Mouse (Mus musculus): ENCODE data around the gene H2-M2. TPM values are rescaled to one million over a fixed set of nuclear protein-coding genes. Genes with fewer than 3 reads are reported as not detected.
"Not testable (repeated sequence)": the region's sequence is repeated elsewhere in the genome, so short reads cannot be mapped to it uniquely, and the experiment has no call there.

H2-M2 gene
- polyA plus RNA-seq (2015; fragmentation: Nextera tagmentation; extraction: Ambion mirVana) = not detected in 2 replicates

GRCm38 (mm10) chr17:37483452-37483851 lies at the start of gene H2-M2:
Gene H2-M2 (minus strand): TSS chr17:37483552.
- no peak within 1 kb of the TSS for H3K9ac ChIP-seq
- H3K4me3 ChIP-seq = no peak within 1 kb of the TSS
- no peaks in the 10 kb centered on the region for H3K9me3 ChIP-seq
- no peaks in the 10 kb centered on the region for H3K36me3 ChIP-seq
- H3K27me3 ChIP-seq (replicated peaks) = no peaks in the 10 kb centered on the region
- H3K4me1 ChIP-seq = no peaks in the 10 kb centered on the region
- 64% methylated on average over 2 of the region's 2 CpGs for WGBS
- no peak within 1 kb of the TSS for H3K4me2 ChIP-seq
- no peak within 1 kb of the TSS for H3K27ac ChIP-seq (replicated peaks)
- ATAC-seq (ENCODE audit: extremely low read depth, insufficient number of reproducible peaks, low FRiP score, low TSS enrichment) = no peak

DNA sequence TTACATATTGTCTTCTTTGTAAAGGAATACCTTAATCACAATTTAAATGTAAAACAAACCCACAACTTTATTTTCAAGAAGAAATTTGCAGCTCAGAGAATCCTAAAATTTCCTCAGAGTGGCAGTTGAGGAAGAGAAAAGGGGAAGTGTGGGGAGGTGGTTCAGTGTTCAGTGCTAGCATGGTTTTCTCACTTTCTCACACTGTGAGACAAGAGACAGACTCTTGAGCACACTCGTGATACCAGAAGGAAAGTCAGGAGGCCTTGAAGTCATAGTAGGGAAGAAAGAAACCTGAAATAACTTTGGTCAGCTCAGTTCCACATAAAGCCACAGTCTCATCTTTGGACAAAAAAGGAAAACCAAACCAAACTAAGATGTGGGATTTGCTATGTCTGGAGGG lies 42.1 kb upstream of the H2-M2 start:
- H3K27ac ChIP-seq (replicated peaks); H3K27me3 ChIP-seq (replicated peaks); ATAC-seq (ENCODE audit: extremely low read depth, insufficient number of reproducible peaks, low FRiP score, low TSS enrichment); H3K9ac ChIP-seq; H3K4me2 ChIP-seq; H3K4me1 ChIP-seq; H3K36me3 ChIP-seq; H3K9me3 ChIP-seq; H3K4me3 ChIP-seq: not testable (repeated sequence)
- WGBS = 63% methylated on average over 1 of the region's 1 CpGs

DNA sequence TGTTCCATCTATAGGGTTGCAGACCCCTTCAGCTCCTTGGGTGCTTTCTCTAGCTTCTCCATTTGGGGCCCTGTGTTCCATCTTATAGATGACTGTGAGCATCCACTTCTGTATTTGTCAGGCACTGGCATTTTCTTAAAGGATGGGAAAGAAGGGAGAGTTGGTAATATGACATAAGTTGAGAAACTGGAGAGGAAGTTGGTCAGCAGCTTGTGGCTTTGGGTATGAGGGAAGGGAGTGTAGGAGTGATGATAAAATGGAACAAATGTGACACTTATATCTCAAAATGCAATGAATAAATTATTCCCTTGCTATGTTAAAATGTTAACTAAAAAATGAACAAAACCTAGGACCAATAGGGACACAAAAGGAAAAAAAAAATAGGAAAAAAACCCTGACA lies 41.3 kb upstream of the H2-M2 start:
- H3K4me2 ChIP-seq; H3K27me3 ChIP-seq (replicated peaks); H3K9ac ChIP-seq; ATAC-seq (ENCODE audit: extremely low read depth, insufficient number of reproducible peaks, low FRiP score, low TSS enrichment); H3K9me3 ChIP-seq; H3K36me3 ChIP-seq; H3K4me1 ChIP-seq; H3K4me3 ChIP-seq; H3K27ac ChIP-seq (replicated peaks): not testable (repeated sequence)

DNA sequence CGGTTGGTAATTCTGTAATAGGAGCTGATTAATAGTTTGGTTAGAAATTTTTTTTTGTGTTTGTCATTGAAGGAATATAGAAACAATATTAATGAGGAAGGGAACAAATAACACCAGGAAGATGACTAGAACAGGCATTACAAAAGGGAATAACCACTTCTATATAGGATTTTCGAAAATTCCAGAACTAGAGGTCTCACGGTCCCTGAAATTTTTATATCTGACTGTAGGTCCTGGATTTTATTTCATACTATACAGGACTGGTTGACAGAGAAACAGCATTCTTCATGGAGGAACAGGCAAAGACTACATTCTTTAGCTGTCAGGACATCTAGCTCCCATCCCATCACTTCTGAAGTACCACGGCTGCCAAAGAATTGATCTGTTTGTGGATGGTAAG lies 24.4 kb upstream of the H2-M2 start, which contains the start of gene Olfr111:
Gene Olfr111, plus strand, starts transcription at position 301 of the 400 bp plus-strand sequence.
- H3K4me2 ChIP-seq = no peak within 1 kb of the TSS
- H3K9ac ChIP-seq = no peak within 1 kb of the TSS
- no peaks in the 10 kb centered on the region; the same call in 1 of the 2 replicates for H3K9me3 ChIP-seq
- no peak within 1 kb of the TSS for H3K27ac ChIP-seq (replicated peaks)
- ATAC-seq (ENCODE audit: extremely low read depth, insufficient number of reproducible peaks, low FRiP score, low TSS enrichment) = no peak
- 82% methylated on average over 4 of the region's 4 CpGs for WGBS
- no peaks in the 10 kb centered on the region for H3K4me1 ChIP-seq
- H3K4me3 ChIP-seq = no peak within 1 kb of the TSS
- no peaks in the 10 kb centered on the region for H3K27me3 ChIP-seq (replicated peaks)
- no peaks in the 10 kb centered on the region for H3K36me3 ChIP-seq

DNA sequence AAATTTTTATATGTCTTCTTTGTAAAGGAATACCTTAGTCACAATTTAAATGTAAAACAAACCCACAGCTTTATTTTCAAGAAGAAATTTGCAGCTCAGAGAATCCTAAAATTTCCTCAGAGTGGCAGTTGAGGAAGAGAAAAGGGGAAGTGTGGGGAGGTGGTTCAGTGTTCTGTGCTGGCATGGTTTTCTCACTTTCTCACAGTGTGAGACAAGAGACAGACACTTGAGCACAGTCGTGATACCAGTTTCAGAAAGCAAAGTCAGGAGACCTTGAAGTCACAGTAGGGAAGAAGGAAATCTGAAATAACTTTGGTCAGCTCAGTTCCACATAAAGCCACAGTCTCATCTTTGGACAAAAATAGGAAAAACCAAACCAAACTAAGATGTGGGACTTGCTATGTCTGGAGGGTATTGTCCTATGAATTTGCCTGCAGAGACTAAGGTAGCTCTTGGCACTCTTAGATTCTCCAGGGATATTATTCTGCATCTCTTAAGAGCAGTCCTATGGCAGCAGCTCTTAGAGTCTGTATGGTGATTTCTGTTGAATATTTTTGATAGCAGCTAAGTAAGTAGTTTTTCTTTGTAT lies 8.7 kb upstream of the H2-M2 start, which contains the start of gene Olfr110:
Gene Olfr110, plus strand, starts transcription at position 539 of the 589 bp plus-strand sequence.
- no peak for ATAC-seq (ENCODE audit: extremely low read depth, insufficient number of reproducible peaks, low FRiP score, low TSS enrichment)
- Histone ChIP-seq H3K4me1 (no peaks in the 10 kb centered on the region), H3K4me3 (no peak within 1 kb of the TSS), H3K9ac (no peak within 1 kb of the TSS), H3K36me3 (no peaks in the 10 kb centered on the region), H3K27ac (replicated peaks) (no peak within 1 kb of the TSS), H3K4me2 (no peak within 1 kb of the TSS), H3K27me3 (replicated peaks) (no peaks in the 10 kb centered on the region), H3K9me3 (peaks cover 5% of the 10 kb centered on the region)
- WGBS = 28% methylated on average over 1 of the region's 1 CpGs

DNA sequence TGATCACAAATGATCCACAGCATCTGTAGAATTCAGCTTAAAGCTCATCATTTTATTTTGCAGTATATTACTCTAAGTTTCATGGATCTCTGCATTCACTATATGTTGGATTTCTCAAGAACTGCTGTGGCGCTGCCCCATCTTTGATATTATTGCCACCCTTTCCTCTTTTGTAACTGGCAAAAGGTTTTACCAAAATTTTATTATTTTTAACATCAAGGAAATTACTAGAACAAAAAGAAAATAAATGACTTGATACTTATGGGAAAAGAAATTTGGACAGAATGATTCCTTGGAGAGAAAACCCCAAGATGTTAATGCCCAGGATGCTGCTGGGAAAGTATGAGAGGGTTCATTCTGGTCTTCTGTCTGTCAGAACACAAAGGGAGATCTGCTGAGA lies 24.7 kb downstream of the H2-M2 start, which contains the start of gene Olfr109:
Gene Olfr109, plus strand, starts transcription at position 301 of the 400 bp plus-strand sequence.
- no peak for ATAC-seq (ENCODE audit: extremely low read depth, insufficient number of reproducible peaks, low FRiP score, low TSS enrichment)
- no peaks in the 10 kb centered on the region for H3K4me1 ChIP-seq
- 60% methylated on average over 1 of the region's 1 CpGs for WGBS
- no peaks in the 10 kb centered on the region for H3K27me3 ChIP-seq (replicated peaks)
- no peak within 1 kb of the TSS for H3K4me3 ChIP-seq
- no peak within 1 kb of the TSS for H3K4me2 ChIP-seq
- no peaks in the 10 kb centered on the region for H3K36me3 ChIP-seq
- H3K27ac ChIP-seq (replicated peaks) = no peak within 1 kb of the TSS
- no peaks in the 10 kb centered on the region for H3K9me3 ChIP-seq
- no peak within 1 kb of the TSS for H3K9ac ChIP-seq

DNA sequence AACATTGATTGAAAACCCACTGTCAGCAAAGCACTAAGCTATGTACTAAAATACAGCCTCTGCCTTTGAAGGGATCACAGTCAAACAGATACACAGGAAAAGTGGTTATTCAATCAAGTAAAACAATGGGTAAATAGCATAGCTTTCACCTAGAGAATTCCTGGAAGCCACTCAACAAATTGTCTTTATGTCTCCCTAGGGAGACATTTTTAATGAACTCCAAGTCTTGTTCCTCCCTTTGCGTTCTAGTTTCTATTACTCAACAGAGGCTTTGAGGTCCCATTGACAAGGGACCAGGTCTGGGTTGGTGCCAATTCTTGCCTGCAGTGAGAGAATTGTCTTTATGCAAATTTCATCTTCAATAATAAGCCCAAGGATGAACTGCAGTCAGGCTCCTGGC lies 38.2 kb downstream of the H2-M2 start, which contains the start of gene Olfr108:
Gene Olfr108, plus strand, starts transcription at position 301 of the 400 bp plus-strand sequence.
- WGBS = 72% methylated on average over 1 of the region's 1 CpGs
- Histone ChIP-seq H3K9ac (no peak within 1 kb of the TSS), H3K4me1 (no peaks in the 10 kb centered on the region), H3K4me2 (no peak within 1 kb of the TSS), H3K27me3 (replicated peaks) (no peaks in the 10 kb centered on the region), H3K36me3 (no peaks in the 10 kb centered on the region), H3K9me3 (peaks cover 6% of the 10 kb centered on the region; the same call in 1 of the 2 replicates), H3K4me3 (no peak within 1 kb of the TSS), H3K27ac (replicated peaks) (no peak within 1 kb of the TSS)
- ATAC-seq (ENCODE audit: extremely low read depth, insufficient number of reproducible peaks, low FRiP score, low TSS enrichment) = no peak

Other genes starting within 250 kb of the H2-M2 start
- not detected in 2 replicates for gene Olfr97, start 246.2 kb downstream of the H2-M2 start, polyA plus RNA-seq (2015; fragmentation: Nextera tagmentation; extraction: Ambion mirVana)
- gene Olfr98, start 219.8 kb downstream of the H2-M2 start, polyA plus RNA-seq (2015; fragmentation: Nextera tagmentation; extraction: Ambion mirVana) = not detected in 2 replicates
- gene H2-M3, start 213.3 kb downstream of the H2-M2 start, polyA plus RNA-seq (2015; fragmentation: Nextera tagmentation; extraction: Ambion mirVana) = 0.80 and 1.0 TPM in 2 replicates
- gene Olfr99, start 200.1 kb downstream of the H2-M2 start, polyA plus RNA-seq (2015; fragmentation: Nextera tagmentation; extraction: Ambion mirVana) = not detected in 2 replicates
- not detected in 2 replicates for gene Olfr101, start 179.2 kb downstream of the H2-M2 start, polyA plus RNA-seq (2015; fragmentation: Nextera tagmentation; extraction: Ambion mirVana)
- gene Olfr102, start 166.5 kb downstream of the H2-M2 start, polyA plus RNA-seq (2015; fragmentation: Nextera tagmentation; extraction: Ambion mirVana) = not detected in 2 replicates
- gene Olfr103, start 143.9 kb downstream of the H2-M2 start, polyA plus RNA-seq (2015; fragmentation: Nextera tagmentation; extraction: Ambion mirVana) = not detected in 2 replicates
- gene Olfr104-ps, start 124.0 kb downstream of the H2-M2 start, polyA plus RNA-seq (2015; fragmentation: Nextera tagmentation; extraction: Ambion mirVana) = not detected in 2 replicates
- not detected in 2 replicates for gene Olfr105-ps, start 104.5 kb downstream of the H2-M2 start, polyA plus RNA-seq (2015; fragmentation: Nextera tagmentation; extraction: Ambion mirVana)
- gene Olfr106-ps, start 93.2 kb downstream of the H2-M2 start, polyA plus RNA-seq (2015; fragmentation: Nextera tagmentation; extraction: Ambion mirVana) = not detected in 2 replicates
- not detected in 2 replicates for gene Olfr107, start 84.3 kb downstream of the H2-M2 start, polyA plus RNA-seq (2015; fragmentation: Nextera tagmentation; extraction: Ambion mirVana)
- not detected in 2 replicates for gene Olfr108, start 38.1 kb downstream of the H2-M2 start, polyA plus RNA-seq (2015; fragmentation: Nextera tagmentation; extraction: Ambion mirVana)
- gene Olfr109, start 24.6 kb downstream of the H2-M2 start, polyA plus RNA-seq (2015; fragmentation: Nextera tagmentation; extraction: Ambion mirVana) = not detected in 2 replicates
- not detected in 2 replicates for gene Olfr110, start 8.9 kb upstream of the H2-M2 start, polyA plus RNA-seq (2015; fragmentation: Nextera tagmentation; extraction: Ambion mirVana)
- gene Olfr111, start 24.5 kb upstream of the H2-M2 start, polyA plus RNA-seq (2015; fragmentation: Nextera tagmentation; extraction: Ambion mirVana) = not detected in 2 replicates
- not detected in 2 replicates for gene Olfr112, start 85.9 kb upstream of the H2-M2 start, polyA plus RNA-seq (2015; fragmentation: Nextera tagmentation; extraction: Ambion mirVana)
- gene Olfr113, start 94.1 kb upstream of the H2-M2 start, polyA plus RNA-seq (2015; fragmentation: Nextera tagmentation; extraction: Ambion mirVana) = not detected in 2 replicates
- gene Olfr114, start 109.2 kb upstream of the H2-M2 start, polyA plus RNA-seq (2015; fragmentation: Nextera tagmentation; extraction: Ambion mirVana) = not detected in 2 replicates
- not detected in 2 replicates for gene Olfr115, start 143.6 kb upstream of the H2-M2 start, polyA plus RNA-seq (2015; fragmentation: Nextera tagmentation; extraction: Ambion mirVana)
- not detected in 2 replicates for gene Olfr116, start 143.6 kb upstream of the H2-M2 start, polyA plus RNA-seq (2015; fragmentation: Nextera tagmentation; extraction: Ambion mirVana)
- not detected in 2 replicates for gene Olfr117, start 180.2 kb upstream of the H2-M2 start, polyA plus RNA-seq (2015; fragmentation: Nextera tagmentation; extraction: Ambion mirVana)
- gene Olfr118, start 183.4 kb upstream of the H2-M2 start, polyA plus RNA-seq (2015; fragmentation: Nextera tagmentation; extraction: Ambion mirVana) = not detected in 2 replicates
- gene Olfr119, start 213.0 kb upstream of the H2-M2 start, polyA plus RNA-seq (2015; fragmentation: Nextera tagmentation; extraction: Ambion mirVana) = not detected in 2 replicates
- not detected in 2 replicates for gene Olfr120, start 238.3 kb upstream of the H2-M2 start, polyA plus RNA-seq (2015; fragmentation: Nextera tagmentation; extraction: Ambion mirVana)

Measured in heart, embryonic 13.5 days (tissue).